Mouse (Mus musculus): ENCODE results near the gene Nat8f4. TPM values are rescaled to one million over a fixed set of nuclear protein-coding genes. Genes with fewer than 3 reads are reported as not detected.
A peak's percentile ranks its signal among the peaks of the same experiment; 100 is the strongest.
"Not testable (repeated sequence)": the region's sequence is repeated elsewhere in the genome, so short reads cannot be mapped to it uniquely, and the experiment has no call there.

The Nat8f4 gene
- polyA plus RNA-seq, 1 experiment from 2014 or later: 6.3 TPM

DNA sequence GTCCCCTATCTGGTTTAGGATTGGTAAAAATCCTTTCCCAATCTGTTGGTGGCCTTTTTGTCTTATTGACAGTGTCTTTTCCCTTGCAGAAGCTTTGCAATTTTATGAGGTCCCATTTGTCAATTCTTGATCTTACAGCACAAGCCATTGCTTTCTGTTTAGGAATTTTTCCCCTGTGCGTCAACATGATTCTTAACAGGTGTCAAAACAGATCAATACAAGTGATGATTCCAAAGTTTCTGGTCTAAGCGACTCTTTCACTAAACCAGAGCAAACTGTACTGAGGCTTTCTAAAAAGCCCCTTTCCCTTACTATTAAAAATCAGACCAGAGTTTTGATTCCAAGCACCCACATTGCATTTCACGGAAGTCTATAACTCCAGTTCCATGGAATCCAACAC is 13.7 kb upstream of the Nat8f4 start:
- H3K4me3 ChIP-seq (replicated peaks); ATAC-seq (replicated peaks; ENCODE audit: low FRiP score); H3K4me2 ChIP-seq; H3K9me3 ChIP-seq (replicated peaks); H3K27me3 ChIP-seq; H3K27ac ChIP-seq; H3K9ac ChIP-seq: not testable (repeated sequence)
- H3K4me1 ChIP-seq: peaks cover 13% of the 10 kb centered on the region
- 98% methylated on average over 3 of the region's 3 CpGs for WGBS
- peaks cover 21% of the 10 kb centered on the region for H3K36me3 ChIP-seq

- Histone ChIP-seq H3K4me3 (replicated peaks) (peak overlapping the region; percentile 68), H3K9me3 (replicated peaks) (no peaks in the 10 kb centered on the region), H3K4me1 (peaks cover 13% of the 10 kb centered on the region), H3K27ac (peak overlapping the region; percentile 94), H3K4me2 (peak overlapping the region; percentile 76), H3K9ac (peak overlapping the region; percentile 78), H3K27me3 (no peaks in the 10 kb centered on the region), H3K36me3 (peaks cover 6% of the 10 kb centered on the region; the same call in 1 of the 2 replicates)
- no peak for ATAC-seq (replicated peaks; ENCODE audit: low FRiP score)
- WGBS: 81% methylated on average over 6 of the region's 6 CpGs
These were observed 11.9 kb upstream of the Nat8f4 start for GRCm38 (mm10) chr6:85916596-85916995.

DNA sequence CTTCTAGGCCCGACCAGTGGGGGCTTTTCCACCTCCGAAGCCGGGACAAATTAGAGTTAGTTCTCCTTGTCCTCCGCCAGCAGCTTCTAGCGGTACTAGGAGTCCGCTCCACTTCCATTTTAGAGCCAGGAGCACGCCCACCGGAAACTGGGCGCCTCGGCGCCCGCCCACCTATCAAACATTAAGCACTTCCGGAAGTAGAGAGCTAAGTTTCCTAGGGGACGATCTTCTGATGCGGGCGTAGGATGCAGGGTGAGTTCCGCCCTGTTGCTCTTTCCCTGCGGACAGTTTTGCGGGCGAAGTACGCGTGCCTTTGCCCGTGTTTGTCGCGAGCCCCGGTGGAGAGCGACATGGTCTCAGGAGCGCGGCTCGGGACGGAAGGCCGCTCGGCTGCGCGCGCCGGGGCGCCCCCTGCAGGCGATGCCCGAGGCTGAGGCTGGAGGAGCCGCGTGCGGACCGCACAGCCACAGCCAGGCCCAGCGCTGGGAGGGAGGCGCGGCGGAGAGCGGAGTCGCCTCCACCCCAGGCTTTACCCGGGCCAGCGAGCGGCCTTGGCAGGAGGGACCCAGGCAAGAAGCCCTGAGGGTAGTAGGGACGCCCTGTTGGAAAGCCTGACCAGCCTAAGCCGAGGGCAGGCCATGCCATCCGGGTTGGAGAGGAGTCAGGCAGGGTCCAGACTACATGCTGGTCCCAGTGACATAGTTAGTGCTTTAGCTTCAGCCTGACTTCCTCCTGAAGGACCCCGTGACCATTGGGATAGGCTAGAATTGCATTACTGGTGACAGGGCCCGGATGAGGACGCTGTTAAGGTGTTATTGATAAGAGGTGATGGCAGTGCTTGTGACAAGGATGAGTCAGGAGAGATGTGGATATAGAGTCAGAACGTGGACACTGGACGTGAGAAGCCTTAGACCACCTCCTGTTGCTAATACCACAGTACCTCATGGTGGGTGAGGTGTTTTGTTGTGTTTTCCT is 11.1 kb upstream of the Nat8f4 start, which contains the start of gene Nat8f1:
Nat8f1 (minus strand) TSS at position 149 of the 975 bp plus-strand sequence.
- not testable (repeated sequence) for H3K36me3 ChIP-seq; H3K9me3 ChIP-seq (replicated peaks); H3K27me3 ChIP-seq
- Histone ChIP-seq H3K4me1 (peaks cover 13% of the 10 kb centered on the region), H3K27ac (peak within 1 kb of the TSS; percentile 94), H3K4me2 (peak within 1 kb of the TSS; percentile 76), H3K4me3 (replicated peaks) (peak within 1 kb of the TSS; percentile 68), H3K9ac (peak within 1 kb of the TSS; percentile 78)
- under 1% methylated on average over 61 of the region's 61 CpGs for WGBS
- ATAC-seq (replicated peaks; ENCODE audit: low FRiP score): peak; percentile 97

DNA sequence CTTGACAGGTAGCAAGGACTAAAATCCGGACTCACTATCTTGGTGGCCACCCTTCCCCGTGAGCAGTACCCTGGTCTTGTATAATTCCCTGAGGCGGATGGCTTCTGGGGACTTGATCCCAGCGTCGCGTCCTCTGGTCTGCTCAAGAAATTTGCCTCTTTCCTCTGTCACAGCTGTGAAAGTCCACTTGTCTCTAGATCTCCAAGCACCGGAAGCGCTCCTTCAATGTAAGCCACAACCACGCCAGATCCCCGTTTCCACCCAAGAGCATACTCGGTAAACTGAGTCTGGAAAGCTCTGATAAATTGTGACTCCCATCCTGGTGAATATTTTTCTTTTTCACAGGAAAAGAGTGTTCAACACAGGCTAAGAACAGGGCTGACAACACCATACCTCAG is 10.5 kb upstream of the Nat8f4 start:
- Histone ChIP-seq H3K4me1 (peaks cover 13% of the 10 kb centered on the region), H3K36me3 (no peaks in the 10 kb centered on the region), H3K9ac (peak overlapping the region; percentile 78), H3K27me3 (no peaks in the 10 kb centered on the region), H3K9me3 (replicated peaks) (no peaks in the 10 kb centered on the region), H3K4me3 (replicated peaks) (peak overlapping the region; percentile 68), H3K27ac (peak overlapping the region; percentile 94), H3K4me2 (peak overlapping the region; percentile 76)
- peak; percentile 19; the same call in 1 of the 2 replicates for ATAC-seq (replicated peaks; ENCODE audit: low FRiP score)
- WGBS: 3% methylated on average over 11 of the region's 11 CpGs

GRCm38 (mm10) chr6:85911587-85911986 is 6.9 kb upstream of the Nat8f4 start, which contains the start of gene Tprkb:
Gene Tprkb, plus strand, starts transcription at chr6:85911865.
- no peak within 1 kb of the TSS for H3K4me2 ChIP-seq
- WGBS: 93% methylated on average over 3 of the region's 3 CpGs
- no peak within 1 kb of the TSS for H3K4me3 ChIP-seq (replicated peaks)
- H3K27ac ChIP-seq: no peak within 1 kb of the TSS
- no peaks in the 10 kb centered on the region for H3K36me3 ChIP-seq
- no peaks in the 10 kb centered on the region for H3K27me3 ChIP-seq
- peaks cover 12% of the 10 kb centered on the region for H3K4me1 ChIP-seq
- no peak within 1 kb of the TSS for H3K9ac ChIP-seq
- ATAC-seq (replicated peaks; ENCODE audit: low FRiP score): no peak
- no peaks in the 10 kb centered on the region for H3K9me3 ChIP-seq (replicated peaks)

GRCm38 (mm10) chr6:85909704-85910103 is 5.0 kb upstream of the Nat8f4 start:
- H3K4me1 ChIP-seq: 0 out of 2 replicates have a peak, but pooled peaks cover 2% of the 10 kb centered on the region
- no peaks in the 10 kb centered on the region for H3K9me3 ChIP-seq (replicated peaks)
- no peak overlapping the region for H3K4me2 ChIP-seq
- no peaks in the 10 kb centered on the region for H3K27me3 ChIP-seq
- ATAC-seq (replicated peaks; ENCODE audit: low FRiP score): no peak
- H3K4me3 ChIP-seq (replicated peaks): no peak overlapping the region
- H3K36me3 ChIP-seq: no peaks in the 10 kb centered on the region
- WGBS: 90% methylated on average over 1 of the region's 1 CpGs
- no peak overlapping the region for H3K27ac ChIP-seq
- H3K9ac ChIP-seq: no peak overlapping the region

- Histone ChIP-seq H3K36me3 (no peaks in the 10 kb centered on the region), H3K27ac (no peak overlapping the region), H3K4me2 (no peak overlapping the region), H3K9ac (no peak overlapping the region), H3K27me3 (no peaks in the 10 kb centered on the region), H3K9me3 (replicated peaks) (no peaks in the 10 kb centered on the region), H3K4me1 (no peaks in the 10 kb centered on the region), H3K4me3 (replicated peaks) (no peak overlapping the region)
- WGBS: 68% methylated on average over 3 of the region's 3 CpGs
- no peak for ATAC-seq (replicated peaks; ENCODE audit: low FRiP score)
These were observed 3.7 kb upstream of the Nat8f4 start for GRCm38 (mm10) chr6:85908341-85908740.

- 61% methylated on average over 2 of the region's 2 CpGs for WGBS
These were observed 2.2 kb upstream of the Nat8f4 start for GRCm38 (mm10) chr6:85906911-85907351.

DNA sequence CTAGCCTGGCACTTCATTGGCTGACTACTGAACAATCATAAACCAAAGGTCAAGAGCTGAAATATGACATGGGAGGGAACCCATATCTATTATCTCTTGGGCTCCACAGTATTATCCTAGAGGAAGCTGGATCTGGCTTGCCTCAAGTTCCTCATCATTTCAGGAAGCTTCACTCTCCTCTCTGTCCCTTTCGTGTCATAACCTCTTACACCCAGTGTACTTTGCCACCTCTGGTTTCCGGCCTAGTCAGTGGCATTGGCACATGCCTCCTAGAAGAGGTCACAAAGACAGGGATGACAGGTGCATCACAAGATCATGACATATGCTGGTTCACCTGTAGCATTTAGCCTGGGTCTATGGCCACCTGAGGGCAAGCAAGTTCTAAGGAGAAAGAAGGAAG is 2.4 kb downstream of the Nat8f4 start:
- H3K9ac ChIP-seq: no peak overlapping the region
- ATAC-seq (replicated peaks; ENCODE audit: low FRiP score): no peak
- no peak overlapping the region for H3K27ac ChIP-seq
- WGBS: 96% methylated on average over 2 of the region's 2 CpGs
- no peak overlapping the region for H3K4me2 ChIP-seq
- H3K4me3 ChIP-seq (replicated peaks): no peak overlapping the region
- H3K4me1 ChIP-seq: no peaks in the 10 kb centered on the region
- no peaks in the 10 kb centered on the region for H3K9me3 ChIP-seq (replicated peaks)
- H3K36me3 ChIP-seq: no peaks in the 10 kb centered on the region
- no peaks in the 10 kb centered on the region for H3K27me3 ChIP-seq

More at GRCm38 (mm10) chr6:85906911-85907351, 2.2 kb upstream of the Nat8f4 start:
- H3K9me3 ChIP-seq (replicated peaks); H3K9ac ChIP-seq; H3K27me3 ChIP-seq; H3K4me1 ChIP-seq; H3K36me3 ChIP-seq; H3K27ac ChIP-seq; H3K4me3 ChIP-seq (replicated peaks); H3K4me2 ChIP-seq: not testable (repeated sequence)
- ATAC-seq (replicated peaks; ENCODE audit: low FRiP score): 0 out of 2 replicates have a peak, but pooled peaks have one; percentile 13

GRCm38 (mm10) chr6:85898596-85899475 is 5.8 kb downstream of the Nat8f4 start:
- not testable (repeated sequence) for H3K9me3 ChIP-seq (replicated peaks); H3K27ac ChIP-seq; H3K4me2 ChIP-seq; H3K36me3 ChIP-seq; H3K4me1 ChIP-seq; H3K4me3 ChIP-seq (replicated peaks); ATAC-seq (replicated peaks; ENCODE audit: low FRiP score); H3K27me3 ChIP-seq; H3K9ac ChIP-seq
- 77% methylated on average over 7 of the region's 8 CpGs for WGBS

GRCm38 (mm10) chr6:85895061-85895648 is 9.5 kb downstream of the Nat8f4 start:
- not testable (repeated sequence) for H3K4me1 ChIP-seq; H3K27me3 ChIP-seq; H3K4me2 ChIP-seq; ATAC-seq (replicated peaks; ENCODE audit: low FRiP score); H3K4me3 ChIP-seq (replicated peaks); H3K36me3 ChIP-seq; H3K9me3 ChIP-seq (replicated peaks); H3K27ac ChIP-seq; H3K9ac ChIP-seq
- WGBS: 77% methylated on average over 25 of the region's 25 CpGs

All from kidney, embryonic 15.5 days (tissue).